Mouse (Mus musculus) embryo, embryonic 11.5 days (tissue): ENCODE results near the gene Aplnr.

Experiments used
- DNase-seq: peaks from one replicate; pipeline ENCODE4 v3.0.0-alpha.2; 2012; ENCODE audit warnings: low read depth, low spot score

Gene Aplnr

GRCm38 (mm10) chr2:85187582-85188151 is 51.6 kb downstream of the Aplnr start:
- no peak for DNase-seq
